Mouse (Mus musculus) frontal cortex, adult 2 months (tissue): ENCODE measurements at regions not wholly inside any gene's neighbourhood (a gene's known extent, or its start where the extent isn't known, plus 50 kb on each side); places are given as distances from the start of the nearest gene placed in this dataset.

Experiments used
- DNase-seq, 2 experiments: peaks; one replicate each; pipeline ENCODE4 v3.0.0; 2022; ENCODE audit warnings: low spot score in 1 of 2; ENCODE audit errors: extremely low spot score in 1 of 2

- DNase-seq, result no peak
These were observed 89.6 kb downstream of the Ppp4r2 start for GRCm38 (mm10) chr6:100923070-100923469.

DNA sequence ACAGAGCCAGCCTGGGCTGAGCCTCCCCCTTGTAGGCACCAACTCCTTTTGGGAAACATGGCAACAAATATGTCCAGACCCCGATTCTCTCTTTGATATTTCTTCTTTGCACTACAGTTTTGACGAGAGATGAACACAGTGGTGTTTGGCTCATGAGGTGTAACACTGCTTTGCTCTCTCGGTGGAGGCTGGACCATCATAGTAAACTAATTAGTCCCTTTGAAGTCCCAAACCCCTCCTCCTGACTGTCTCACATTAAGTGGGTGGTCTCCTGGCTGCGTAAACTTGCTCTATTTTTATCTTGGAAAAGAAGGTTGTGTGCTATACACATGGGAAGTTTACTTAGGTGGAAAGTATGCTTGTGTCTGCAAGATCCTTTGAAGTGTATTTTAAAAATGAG, 90.3 kb downstream of the Ppp4r2 start:
- DNase-seq, result no peak

DNA sequence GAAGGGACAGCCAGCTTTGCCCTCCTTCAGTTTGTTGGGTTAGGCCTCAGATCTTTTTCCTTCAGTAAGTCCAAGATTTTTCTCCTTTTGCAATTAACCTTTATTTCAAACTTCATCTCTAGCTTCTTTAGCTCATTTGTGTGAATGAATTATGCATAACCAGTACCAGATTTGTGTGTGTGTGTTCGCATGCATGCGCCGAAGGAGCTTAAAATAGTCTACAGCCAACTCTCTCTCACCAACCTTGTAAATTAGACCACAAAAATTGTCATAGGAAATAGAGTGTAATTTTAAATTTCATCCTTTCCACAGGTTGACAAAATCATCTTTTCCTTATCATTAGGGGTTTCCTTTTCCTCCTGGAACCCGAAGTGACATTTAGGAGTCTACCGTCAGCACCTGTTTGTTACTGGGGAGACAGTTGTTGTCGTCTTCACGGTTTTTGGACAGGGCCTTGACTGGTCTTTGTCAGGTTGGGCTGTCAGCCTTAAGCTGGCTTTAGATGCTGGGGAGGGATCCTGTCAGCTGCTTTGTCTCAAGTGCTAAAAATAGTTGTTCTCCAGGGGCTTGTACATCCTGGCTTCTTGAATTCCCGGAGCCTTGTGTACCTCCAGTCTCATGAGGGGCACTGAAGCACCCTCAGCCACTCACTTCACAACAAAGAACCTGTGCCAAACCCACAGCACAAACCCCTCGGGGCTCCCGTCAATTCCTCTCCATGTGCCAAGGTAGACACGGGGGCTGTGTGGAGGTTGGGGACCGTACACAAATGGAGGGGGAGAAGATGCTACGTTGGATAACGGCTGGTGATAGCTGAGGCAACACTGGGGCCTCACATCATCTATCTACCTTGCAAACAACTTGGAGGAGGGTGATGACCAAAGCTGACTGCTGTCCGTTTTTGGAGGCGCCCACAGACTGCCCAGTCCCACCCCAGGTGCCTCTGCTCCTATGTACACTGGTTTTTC, 95.7 kb downstream of the Ppp4r2 start:
- DNase-seq, result peak in 1 of 2 experiments; percentile 39

GRCm38 (mm10) chr6:100929759-100930358, 96.4 kb downstream of the Ppp4r2 start:
- peak; percentile 33 to 55 for DNase-seq

DNA sequence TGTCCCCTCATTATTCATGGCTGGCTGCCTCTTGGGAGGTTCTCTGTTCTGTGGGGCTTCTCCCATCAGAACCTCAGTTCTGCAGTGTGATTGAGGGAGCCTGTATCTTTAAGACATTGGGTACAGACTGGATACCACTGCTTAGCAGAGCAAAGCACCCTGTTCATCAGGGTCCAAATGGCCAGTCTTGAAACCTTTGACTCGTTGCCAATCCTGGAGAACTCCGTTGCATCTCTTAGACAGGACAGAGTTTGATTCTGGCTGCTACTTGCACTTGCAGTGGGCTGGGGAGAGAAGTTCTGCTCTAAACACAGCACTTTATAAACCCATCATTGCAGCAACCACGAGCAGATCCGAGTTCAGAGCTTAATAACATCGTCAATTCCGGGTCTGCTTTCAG, 97.3 kb downstream of the Ppp4r2 start:
- DNase-seq, result no peak

GRCm38 (mm10) chr6:100934424-100934823, 101.0 kb downstream of the Ppp4r2 start:
- DNase-seq, result no peak

DNA sequence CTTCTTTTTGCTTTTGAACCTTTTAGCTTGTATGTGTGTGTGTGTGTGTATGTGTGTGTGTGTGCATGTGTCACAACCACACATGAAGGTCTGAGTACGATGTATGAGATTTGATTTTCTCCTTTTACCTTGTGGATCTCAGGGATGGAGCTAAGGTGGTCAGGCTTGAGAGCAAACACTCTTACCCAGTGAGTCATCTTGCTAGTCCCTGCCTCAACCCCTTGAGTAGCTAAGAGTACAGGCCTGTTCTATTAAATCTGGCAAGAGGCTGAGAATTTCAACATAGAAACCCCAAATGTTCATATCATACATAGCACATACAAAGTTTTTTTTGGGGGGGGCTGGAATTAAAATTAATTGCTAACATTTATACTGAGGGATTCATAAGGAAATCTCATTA, 104.4 kb downstream of the Ppp4r2 start:
- DNase-seq, result no peak

DNA sequence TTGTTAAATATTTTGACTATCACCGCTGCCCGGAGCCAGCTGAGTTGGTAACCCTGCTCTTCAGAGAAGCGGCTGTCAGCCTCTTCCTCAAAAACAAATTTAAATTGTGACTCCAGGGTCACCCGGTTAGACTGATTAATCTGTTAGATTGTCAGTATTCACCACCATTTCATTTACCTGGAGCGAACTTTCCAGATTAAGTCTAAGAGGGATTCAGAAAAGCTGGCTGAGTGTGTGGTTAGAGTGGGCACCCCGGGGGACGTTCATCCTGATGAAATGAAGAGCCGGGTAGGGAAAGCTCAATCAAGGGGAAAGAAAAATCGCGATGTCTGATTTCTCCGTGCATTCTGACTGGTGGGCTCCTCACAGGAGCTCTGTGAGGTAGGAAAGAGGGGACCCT, 105.0 kb downstream of the Ppp4r2 start:
- DNase-seq, result no peak

DNA sequence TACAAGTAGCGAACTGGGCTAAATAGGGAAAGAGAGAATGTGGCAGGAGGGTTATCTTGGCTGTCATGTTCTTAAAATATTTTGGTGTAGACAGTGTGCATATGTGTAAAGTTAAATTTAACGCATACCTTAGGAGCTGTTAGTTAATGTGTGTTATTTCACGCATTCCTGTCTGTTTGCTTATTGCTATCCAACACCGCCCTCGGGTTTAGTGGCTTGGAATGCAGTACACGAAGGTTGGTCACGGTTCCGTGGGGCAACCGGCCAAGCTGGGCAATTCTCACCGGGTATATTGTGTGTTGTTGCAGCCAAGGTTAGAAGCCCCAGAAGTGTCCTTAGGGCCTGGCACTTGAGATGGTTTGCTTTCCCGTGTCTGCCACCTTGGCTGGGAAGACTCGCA, 105.6 kb downstream of the Ppp4r2 start:
- DNase-seq, result no peak

DNA sequence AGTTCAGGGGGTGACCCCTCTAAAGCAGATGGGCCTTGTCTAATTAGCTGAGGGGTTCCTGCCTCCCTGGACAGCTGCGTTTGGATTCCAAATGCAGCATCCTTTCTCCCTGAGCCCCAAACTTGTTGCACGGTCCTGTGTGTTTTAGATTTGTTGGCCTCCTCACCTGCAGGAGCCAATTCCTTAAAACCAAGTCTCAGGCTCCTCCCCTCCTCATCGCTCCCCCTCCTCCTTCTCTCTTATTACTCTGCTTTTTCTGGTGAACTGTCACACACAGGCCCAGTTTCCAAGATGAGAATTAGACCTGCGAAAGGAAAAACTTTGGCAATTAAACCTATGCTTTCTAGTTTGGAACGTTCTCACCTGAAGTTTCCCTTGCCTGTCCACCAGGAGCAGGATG, 106.3 kb downstream of the Ppp4r2 start:
- no peak for DNase-seq

- DNase-seq, result no peak
These were observed 108.3 kb downstream of the Ppp4r2 start for GRCm38 (mm10) chr6:100941686-100942085.

DNA sequence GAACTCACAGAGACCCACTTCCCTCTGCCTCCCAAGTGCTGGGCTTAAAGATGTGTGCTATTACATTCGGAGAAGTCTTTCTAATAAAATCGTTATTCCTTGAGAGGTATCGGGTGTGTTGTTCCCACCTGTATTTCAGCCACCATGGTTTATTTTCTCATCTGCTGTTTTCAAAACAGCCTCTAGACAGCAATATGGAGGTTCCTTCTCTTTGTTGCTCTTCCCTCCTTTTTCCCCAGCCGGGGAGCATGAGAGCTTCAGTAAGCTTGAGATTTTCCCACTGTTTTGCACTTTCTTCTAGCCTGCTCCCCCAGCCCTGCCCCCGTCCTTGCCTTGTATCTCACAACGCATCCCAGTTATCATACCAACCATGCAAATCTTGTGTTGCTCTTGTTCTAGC, 109.5 kb downstream of the Ppp4r2 start:
- DNase-seq, result no peak

- DNase-seq, result no peak
These were observed 112.4 kb downstream of the Ppp4r2 start for GRCm38 (mm10) chr6:100945796-100946195.

DNA sequence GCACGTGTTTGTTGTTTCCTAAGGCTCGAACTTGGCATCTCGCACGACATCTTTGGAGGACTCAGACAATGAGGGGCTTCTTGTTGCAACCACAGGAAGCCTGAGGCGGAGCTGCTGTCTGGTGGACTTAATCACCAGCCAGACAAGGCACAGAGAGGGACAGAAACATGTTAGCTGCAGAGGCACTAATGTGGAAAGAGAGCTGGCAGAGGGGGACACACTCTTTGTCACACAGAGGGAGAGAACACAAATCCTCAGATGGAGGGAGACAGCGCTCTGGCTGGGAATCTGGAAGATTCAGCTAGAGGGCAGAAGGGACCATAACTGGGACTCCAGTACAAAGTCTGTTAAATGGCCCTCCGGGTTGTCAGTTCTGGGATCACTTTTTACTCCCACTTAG, 114.9 kb downstream of the Ppp4r2 start:
- no peak for DNase-seq

DNA sequence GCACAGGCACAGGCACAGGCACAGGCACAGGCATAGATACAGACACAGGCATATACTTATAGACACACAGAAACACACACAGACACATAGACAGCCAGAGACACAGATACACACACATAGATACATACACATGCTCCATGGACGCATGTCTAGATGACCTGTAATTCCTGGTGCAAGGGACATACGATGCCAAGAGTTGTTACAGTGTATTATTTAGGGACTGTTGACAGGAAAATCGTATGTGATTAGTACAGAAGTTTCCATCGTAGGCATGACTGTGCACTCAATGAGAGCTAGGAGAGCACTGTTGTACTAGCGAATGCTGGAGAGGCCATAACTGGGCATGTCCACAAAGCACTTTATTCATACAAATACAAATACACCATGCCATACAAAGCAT, 118.2 kb downstream of the Ppp4r2 start:
- DNase-seq, result no peak

DNA sequence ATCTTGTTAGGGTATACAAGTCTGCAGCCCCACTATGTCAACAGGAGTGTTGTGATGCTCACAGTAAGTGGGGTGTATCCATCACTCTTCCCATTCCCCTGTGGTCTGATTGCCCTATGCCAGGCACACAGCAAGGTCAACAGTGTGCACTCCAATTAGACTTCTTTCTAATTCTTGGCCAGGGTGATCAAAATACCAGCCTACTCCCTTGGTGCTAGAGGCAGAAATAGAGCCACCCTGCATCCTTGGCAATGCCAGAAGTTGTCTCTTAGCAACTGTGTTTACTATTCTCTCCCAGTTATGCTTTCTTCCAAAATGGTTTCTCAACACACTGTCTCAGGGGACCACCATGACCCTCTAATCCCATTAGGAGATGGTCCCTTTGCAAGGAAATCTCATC, 119.0 kb downstream of the Ppp4r2 start:
- no peak for DNase-seq

- DNase-seq, result no peak
These were observed 121.1 kb downstream of the Ppp4r2 start for GRCm38 (mm10) chr6:100954563-100954962.

- DNase-seq, result no peak
These were observed 133.1 kb downstream of the Ppp4r2 start for GRCm38 (mm10) chr6:100966481-100966880.

DNA sequence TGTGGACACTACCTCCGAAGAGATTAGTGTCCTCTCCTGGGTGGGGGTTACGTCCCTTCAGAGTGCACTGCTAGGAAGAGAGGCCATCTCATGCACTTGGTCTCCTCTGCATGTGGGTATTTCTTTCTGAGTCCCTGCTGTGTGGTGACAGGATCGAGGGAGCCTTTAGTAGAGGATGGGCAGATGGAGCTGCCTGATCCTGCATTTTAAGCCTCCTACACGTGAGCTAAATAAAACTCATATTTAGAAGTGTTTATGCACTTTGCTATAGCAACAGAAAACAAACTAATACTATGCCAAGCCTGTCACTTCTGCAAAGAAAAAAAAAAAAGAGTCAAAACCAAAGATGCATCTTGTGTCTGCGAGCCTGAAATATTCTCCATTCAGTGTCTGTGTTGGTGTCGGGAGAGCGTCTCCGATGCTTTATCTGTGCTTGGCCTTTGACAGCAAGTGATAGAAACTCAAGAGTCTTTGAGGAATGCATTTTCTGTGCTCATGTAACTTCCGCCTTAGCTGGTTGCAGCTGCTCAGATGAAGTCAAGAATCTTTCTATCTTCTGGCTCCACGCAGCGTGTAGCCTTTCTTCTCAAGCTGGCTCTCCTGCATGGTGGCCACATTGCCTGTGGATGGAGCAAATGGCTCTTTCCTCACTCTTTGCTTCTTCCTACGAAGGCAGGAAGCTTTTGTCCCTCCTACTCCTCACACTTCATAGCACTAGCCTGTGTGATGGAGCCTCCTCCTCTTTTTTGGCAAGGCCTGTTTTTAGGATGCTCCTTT, 134.8 kb downstream of the Ppp4r2 start:
- peak; percentile 38 to 45 for DNase-seq

GRCm38 (mm10) chr6:100968960-100969359, 135.5 kb downstream of the Ppp4r2 start:
- no peak for DNase-seq

DNA sequence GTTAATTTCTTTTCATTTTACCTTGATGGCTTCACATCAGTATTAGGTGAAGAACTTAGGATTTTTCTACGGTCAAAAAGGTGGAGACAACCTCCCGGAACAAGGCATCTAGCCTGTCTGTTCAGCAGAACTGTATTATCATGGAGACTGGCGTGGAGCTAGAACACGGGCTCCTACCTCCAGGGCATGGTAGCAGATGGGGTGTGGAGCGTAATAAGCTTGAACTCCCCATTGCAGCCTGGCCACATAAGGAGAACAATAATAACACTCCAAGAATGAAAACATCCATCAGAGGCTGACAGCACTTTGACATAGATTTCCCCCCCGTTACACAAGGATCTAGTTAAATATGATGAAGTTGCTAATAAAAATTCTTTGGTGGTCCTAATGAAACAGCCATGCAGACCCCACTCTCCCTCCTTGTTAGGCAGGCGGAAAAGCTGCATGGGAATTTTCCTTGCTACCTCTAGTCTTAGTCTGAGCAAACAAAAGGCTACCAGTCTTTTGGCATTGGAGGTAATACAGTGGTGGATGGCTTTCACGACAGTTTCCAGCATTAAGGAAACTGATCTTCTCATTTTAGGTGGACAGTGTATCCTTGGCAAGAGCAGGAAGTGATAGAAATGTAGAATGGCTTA, 137.5 kb downstream of the Ppp4r2 start:
- DNase-seq, result no peak
